Mouse (Mus musculus): ENCODE data around the gene Bik. TPM values are rescaled to one million over a fixed set of nuclear protein-coding genes. Genes with fewer than 3 reads are reported as not detected.

Bik gene
- total RNA-seq, 2 experiments from 2014 or later, result not detected

DNA sequence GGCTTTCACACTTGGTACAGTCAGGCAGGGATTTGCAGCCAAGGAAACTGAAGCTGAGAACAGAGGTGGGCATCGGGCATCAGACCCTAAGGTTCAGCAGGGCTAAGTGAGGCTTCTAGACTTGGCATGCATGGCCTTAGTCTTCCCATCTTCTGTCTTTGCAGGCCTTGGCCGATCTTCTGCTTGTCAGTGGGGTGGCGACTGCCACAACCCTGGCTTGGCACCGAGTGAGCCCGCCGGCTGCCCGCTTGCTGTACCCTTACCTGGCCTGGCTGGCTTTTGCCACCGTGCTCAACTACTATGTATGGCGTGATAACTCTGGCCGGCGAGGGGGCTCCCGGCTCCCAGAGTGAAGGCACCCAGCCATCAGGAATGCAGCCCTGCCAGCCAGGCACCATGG lies 46.9 kb downstream of the Bik start:
- DNase-seq (ENCODE audit: low spot score in 2 of 2), result no peak
- intact Hi-C loops (cut with DNase I), result no loop called here

DNA sequence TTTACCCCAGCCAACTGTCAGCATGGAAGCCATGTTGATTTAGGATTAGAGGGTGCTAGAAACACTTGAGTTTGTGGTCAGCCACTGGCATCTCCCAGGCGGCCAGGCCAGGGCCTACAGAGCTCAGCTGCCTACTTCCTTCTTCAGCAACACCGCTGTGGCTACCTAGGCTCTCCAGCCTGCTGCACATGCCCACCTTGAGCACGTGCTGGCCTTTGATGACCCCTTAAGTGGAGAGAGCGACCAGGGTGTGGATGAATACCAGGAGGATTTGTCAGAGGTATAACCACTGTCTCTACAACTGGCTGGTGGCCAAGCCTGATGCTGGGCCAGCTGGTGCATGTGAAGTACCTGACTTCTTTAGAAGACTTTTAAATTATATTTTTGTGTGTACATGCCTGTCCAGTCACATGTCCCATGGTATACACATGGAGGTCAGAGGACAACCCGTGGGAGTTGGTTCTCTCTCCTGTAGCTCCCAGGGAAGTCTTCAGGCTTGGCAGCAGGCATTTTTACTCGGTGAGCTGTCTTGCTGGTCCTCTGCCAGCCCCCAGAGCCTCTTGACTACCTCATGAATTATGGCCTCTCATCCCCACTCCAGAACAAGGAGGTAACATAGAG lies 48.2 kb downstream of the Bik start:
- no peak for DNase-seq (ENCODE audit: low spot score in 2 of 2)
- intact Hi-C loops (cut with DNase I), result no loop called here

DNA sequence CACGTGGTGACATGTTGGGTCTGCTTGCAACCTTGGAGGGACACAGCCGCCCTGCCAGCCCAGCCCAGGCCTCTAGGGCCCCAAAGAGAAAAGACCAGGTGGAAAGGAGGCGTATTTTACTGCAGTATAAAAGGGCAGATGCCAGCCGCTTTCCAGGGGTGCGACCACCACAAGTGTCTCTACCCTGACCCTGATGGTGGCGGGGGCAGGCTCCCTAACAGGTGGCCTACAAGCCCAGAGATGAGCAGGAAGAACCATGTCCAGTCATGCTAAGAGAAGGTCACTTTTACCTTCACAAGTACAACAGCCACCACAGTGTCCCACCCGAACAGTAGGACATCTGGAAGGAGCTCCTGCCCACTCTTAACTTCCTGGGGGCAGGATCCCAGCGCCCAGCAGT lies 48.9 kb downstream of the Bik start:
- intact Hi-C loops (cut with DNase I), result no loop called here
- no peak for DNase-seq (ENCODE audit: low spot score in 2 of 2)

DNA sequence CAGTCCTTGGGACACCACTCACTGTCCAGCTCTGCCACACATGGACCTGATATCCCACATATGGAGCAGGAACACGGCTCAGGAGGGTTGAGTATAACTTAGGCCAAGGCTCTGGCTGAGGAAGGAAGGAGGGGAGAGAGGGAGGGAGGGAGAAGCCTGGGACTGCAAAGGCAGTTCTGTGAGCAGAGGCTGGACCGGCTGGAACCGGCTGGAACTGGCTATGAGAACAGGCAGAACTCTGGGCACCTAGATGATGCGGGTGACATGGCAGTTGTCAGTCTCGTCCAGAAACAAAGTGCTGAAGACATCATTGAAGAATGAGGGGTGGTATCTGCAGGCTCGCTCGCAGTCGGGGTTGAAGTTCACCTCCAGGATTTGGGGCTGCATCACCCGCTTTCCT lies 50.0 kb downstream of the Bik start:
- intact Hi-C loops (cut with DNase I), result no loop called here
- DNase-seq (ENCODE audit: low spot score in 2 of 2), result no peak

DNA sequence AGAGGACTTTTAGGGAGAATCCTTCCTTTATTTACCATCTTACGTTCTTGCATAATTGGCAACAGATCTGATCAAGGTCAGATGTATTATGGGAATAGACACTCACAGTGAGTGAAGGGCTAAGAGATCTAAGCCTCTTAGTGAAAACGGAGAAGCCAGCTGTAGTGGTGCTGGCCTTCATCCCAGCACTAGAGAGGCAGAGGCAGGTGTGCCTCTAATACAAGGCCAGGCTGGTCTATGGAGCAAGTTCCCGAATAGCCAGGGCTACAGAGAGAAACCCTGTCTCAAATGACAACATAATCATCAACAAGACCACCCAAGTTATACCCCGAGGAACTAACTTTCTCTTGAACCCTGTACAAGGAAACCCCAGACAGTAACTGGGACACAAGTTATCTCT lies 56.3 kb downstream of the Bik start:
- intact Hi-C loops (cut with DNase I), result no loop called here
- DNase-seq (ENCODE audit: low spot score in 2 of 2), result no peak

DNA sequence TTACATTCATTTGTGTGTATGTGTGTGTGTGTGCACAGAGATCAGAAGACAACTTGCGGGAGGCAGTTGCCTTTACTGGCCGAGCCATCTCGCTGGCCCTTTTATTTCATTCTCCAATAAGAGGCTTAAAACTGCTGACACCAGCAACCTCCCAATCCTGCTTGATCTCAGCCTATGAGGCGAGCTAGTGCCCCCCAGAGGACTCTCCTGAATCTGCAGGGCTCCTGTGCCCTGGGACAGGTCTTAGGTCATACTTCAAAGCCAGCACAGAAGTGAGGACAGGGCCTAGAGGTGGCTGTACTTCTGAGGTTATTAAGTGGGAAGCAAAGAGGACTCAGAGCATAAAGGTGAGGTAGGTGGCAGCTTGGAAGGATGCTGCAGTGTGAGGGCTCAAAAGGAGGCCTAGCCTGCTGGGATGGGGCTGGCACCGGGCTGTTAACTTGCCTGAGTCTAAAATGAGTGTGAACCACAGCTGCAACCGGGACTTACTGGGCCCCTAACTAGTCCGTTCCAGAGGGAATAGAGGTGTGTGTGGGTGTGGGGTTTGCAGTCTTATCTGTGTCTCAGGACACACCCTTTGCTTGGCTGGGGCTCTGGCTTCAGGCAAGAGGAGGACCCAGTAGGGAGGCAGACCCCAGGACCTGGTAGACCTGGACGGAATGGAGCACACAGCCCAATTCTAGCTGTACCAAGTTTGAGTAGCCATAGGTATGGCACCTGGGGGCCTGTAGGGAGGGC lies 56.9 kb downstream of the Bik start:
- DNase-seq (ENCODE audit: low spot score in 2 of 2), result no peak
- intact Hi-C loops (cut with DNase I), result no loop called here

DNA sequence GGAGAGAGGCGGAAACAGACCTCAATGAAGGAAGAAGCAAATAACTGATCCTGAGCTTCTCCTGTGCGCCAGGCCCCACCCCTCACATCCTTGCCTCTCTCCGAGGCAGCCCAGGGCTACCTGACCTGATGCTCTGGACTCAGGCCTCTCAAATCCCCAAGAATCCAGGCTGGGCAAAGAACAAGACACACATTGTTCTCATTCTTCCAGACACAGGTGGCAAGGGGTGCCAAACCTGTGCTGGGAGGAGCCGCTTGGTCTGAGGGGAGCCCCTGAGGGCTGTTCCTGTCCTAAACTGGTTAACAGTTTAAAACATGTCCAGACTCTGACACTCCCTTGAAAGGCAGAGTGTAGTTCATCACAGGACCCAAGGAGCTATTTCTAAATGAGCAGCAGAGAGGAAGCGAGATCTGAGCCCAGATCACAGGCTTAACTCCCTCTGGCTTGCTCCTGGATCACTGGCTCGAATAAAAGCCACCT lies 58.1 kb downstream of the Bik start:
- intact Hi-C loops (cut with DNase I), result no loop called here
- no peak for DNase-seq (ENCODE audit: low spot score in 2 of 2)

DNA sequence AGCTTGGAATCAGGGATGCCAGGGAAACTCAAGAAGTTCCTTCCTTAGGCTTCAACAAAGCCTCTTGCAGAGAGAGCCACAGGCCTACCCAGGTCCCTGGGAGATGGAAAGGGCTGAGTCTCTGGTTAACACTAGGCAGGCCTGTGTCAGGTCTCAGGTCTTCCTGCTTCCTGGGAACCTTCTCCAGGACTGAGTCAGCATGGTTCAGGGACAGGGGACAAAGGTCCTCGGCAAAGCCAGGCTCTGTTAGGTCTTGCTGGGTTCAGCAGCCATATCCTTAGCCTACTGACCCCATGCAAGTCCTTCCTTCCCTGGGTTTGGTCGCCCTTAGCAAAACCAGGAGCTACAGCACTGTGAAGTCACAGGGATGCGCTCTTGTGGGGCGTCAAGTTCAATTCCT lies 64.2 kb downstream of the Bik start:
- intact Hi-C loops (cut with DNase I), result no loop called here
- DNase-seq (ENCODE audit: low spot score in 2 of 2), result no peak

DNA sequence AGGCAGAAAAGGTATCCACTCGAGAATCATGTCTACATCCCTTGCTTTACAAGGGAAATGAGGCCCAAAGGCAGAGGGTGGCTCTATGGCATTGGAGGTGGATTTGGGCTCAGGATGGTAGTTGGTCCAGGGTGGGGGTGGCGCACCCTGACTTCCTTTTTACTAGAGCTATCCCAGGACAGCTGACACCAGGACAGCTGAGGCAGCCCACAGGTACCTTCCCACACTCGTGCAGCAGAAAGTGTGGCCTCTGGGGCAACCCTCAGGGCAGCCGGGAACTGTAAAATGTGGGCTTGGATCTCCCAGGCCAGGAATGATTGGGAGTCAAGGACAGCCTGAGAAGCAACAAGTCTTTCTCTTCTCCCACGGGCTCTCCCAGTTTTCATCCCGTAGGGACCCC lies 65.1 kb downstream of the Bik start:
- intact Hi-C loops (cut with DNase I), result no loop called here
- no peak for DNase-seq (ENCODE audit: low spot score in 2 of 2)

DNA sequence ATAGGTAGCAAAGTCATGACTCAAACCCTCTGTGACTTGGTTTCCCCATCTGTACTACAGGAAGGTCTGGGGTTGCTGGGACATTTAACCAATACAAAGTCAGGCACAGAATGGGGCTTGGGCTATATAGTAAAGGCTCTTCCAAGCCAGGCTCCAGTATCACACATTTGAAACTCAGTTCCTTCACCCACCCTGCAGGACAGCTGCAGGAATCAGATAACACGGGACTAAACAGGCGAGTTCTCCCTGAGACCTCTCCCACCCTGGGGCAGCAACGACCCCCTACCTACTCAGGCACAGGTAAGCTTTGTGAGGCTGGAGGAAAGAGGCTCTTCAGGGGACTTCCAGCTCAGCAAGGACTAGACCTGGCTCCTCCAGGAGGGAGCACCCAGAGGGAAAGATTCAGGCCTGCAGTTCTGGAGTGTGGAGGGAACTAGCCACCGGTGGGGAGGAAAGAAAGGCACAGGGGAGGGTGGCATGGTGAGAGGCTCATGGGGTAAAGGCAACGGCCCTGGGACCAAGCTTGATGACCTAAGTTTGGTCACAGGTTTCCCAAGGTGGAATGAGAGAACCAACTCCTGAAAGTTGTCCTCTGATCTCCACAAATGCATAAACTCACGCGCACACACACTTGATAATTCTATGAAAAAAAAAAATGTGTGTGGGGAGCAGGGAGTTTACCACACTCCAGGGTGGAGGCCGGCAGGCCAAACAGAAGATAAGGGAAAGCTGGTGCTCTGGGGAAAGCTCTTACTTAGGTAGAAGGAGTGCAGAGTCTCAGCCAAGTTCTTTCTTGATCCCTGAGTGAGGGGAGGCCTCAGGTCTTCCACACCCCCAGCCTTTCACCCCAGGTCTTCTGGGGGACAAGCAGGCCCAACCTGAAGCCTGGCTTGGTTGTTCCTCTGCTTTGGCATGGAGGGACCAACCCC lies 65.9 kb downstream of the Bik start:
- no peak for DNase-seq (ENCODE audit: low spot score in 2 of 2)
- intact Hi-C loops (cut with DNase I), result no loop called here

DNA sequence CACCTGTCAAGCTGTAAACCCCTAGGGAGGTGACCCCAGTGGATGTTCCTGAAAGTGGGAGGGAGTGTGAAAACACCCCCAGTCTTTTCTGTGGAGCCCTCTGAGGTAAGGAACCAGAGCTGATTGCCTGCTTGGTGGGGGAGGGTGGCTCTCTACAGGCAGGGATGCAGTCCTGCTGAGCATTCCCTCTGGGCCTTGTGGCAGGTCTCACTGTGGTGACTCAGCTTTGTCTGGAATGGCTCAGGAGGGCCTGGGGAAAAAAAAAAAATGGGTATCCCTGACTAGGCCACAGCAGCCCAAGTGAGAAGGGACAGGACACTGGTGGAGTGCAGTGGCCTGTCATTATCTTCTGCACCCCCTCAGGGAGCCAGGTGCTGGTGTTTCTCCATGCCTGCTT lies 66.5 kb downstream of the Bik start:
- intact Hi-C loops (cut with DNase I), result no loop called here
- no peak for DNase-seq (ENCODE audit: low spot score in 2 of 2)

DNA sequence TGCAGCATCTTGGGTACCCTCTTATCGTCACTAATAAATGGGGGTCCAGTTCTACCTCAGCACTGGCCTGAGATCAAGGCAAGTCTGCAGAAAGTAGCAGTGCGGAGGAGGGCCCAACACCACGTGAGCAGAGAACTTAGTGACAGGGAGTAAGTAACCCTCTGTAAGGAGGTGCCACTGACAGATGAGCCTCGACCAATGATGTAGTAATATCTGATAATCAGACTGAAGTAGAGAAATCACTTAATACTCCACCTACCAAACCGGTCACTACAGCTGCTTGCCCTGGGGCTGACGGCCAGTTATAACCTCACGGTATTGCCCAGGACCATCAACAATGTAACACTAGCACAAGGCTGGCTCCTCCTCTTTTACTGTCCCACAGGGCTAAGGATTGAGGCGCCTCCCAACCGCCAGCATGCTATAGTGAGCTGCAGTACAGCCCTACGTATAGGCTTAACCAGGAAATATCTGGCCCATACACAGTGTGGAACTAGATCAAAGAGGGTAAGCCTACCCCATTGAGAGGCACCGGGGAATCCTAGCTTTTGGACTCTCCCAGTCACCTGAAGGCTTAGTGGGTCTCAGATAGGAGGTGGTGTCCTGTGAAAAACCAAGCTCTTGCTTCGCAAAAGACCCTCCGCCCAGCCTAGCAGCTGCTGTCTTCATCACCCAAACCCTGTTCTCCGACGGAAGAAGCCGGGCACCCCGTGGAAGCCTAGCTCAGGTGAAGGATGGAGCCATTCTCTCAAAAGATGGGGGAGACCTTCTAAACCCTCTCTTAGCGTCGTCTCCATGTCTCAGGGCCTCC lies 67.2 kb downstream of the Bik start:
- intact Hi-C loops (cut with DNase I), result no loop called here
- no peak for DNase-seq (ENCODE audit: low spot score in 2 of 2)

Small RNA genes within 50 kb of the gene (microRNA-seq; reads per million reads assigned to microRNA genes)
- gene Gm24575, result 0 reads per million in 2 experiments

Other genes with a start within 250 kb of the Bik start
- gene Arfgap3, start 176.6 kb upstream of the Bik start, total RNA-seq (2021), result 10 to 100 TPM; 17.3 to 24.4 TPM
- 10 to 100 TPM; 90.1 to 97.8 TPM for gene Pacsin2, start 62.3 kb upstream of the Bik start, total RNA-seq (2021)
- gene Ttll1, start 16.0 kb upstream of the Bik start, total RNA-seq (2021), result 10 to 100 TPM; 50.6 to 52.6 TPM
- gene Tspo, start 36.7 kb downstream of the Bik start, total RNA-seq (2021), result 1 to 10 TPM; 4.0 to 4.8 TPM
- 10 to 100 TPM; 24.6 to 27.2 TPM for gene Mcat, start 36.9 kb downstream of the Bik start, total RNA-seq (2021)
- gene Ttll12, start 68.3 kb downstream of the Bik start, total RNA-seq (2021), result 10 to 100 TPM; 10.9 to 12.3 TPM
- 10 to 100 TPM; 82.1 to 84.7 TPM for gene Scube1, start 198.2 kb downstream of the Bik start, total RNA-seq (2021)